Mouse (Mus musculus): Measurements from ENCODE around the gene Ace3.

The Ace3 gene

GRCm38 (mm10) chr11:106044349-106044748, 49.9 kb downstream of the Ace3 start:
- DNase-seq (ENCODE audit: extremely low spot score): no peak

DNA sequence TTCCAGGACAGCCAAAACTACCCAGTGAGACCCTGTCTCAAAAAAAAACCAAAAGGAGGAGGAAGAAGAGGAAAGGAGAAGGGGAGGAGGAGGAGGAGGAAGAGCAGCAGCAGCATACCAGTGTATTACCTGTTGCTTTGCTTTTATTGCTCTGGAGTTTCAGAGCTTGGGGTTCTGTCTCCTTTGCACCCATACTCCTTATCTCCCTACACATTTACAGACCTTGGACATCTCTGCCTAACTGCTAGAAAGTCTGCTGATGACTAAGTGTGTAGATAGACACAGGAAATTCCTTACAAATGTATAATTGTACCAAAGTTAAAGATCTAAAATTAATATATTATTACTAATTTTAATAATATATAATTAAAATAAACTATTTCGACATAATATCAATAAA, 50.8 kb downstream of the Ace3 start:
- DNase-seq (ENCODE audit: extremely low spot score): no peak

DNA sequence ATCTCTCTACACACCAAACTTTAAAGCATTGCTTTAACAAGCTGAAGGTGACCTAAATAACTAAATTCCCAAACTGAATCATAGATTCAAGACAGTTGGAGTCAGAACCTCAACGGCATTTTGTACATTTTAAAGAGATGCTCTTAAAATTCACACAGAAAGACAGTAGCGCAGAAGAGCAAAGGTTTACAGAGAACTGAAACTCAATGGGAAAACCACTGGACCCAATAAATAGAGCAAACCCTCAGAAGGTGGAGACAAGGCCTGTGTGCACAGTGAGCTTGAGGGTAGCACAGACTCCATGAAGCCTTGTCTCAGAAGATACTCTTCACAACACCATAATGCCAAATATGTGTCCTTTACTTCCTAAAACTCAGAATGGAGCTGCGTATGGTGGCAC, 51.3 kb downstream of the Ace3 start:
- DNase-seq (ENCODE audit: extremely low spot score): no peak

DNA sequence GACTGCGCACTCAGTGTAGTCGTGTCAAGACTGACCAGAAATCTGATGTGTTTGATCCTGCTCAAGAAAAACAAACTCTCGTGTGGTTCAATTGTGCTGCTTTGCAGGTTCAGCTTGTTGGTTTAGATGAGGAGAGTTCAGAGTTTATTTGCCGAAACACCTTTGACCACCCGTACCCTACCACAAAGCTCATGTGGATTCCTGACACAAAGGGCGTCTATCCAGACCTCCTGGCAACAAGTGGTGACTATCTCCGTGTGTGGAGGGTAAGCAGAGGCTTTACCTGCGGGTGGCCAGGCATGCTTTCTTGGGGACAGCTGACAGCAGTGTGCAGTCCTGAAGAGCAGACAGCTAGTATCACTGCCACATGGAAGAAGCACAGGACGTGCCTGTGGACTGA, 52.1 kb downstream of the Ace3 start:
- no peak for DNase-seq (ENCODE audit: extremely low spot score)

DNA sequence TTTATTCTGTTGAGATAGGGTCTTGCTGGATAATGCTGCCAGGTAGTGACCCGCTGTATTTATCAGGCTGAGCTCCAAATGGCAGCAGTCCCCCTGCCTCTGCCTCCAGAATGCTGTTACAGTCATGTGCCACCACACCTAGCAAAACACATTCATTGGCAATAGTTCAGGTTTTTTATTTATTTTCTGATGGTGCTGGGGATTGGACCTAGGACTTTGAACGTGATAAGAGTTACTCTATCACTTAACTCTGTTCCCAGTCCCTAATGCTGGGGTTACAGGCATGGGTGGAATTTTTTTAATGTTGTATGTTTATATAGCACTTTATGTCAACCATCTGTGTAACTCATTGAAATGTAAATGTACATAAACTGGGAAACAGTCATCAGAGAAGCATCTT, 59.4 kb downstream of the Ace3 start:
- DNase-seq (ENCODE audit: extremely low spot score): no peak

DNA sequence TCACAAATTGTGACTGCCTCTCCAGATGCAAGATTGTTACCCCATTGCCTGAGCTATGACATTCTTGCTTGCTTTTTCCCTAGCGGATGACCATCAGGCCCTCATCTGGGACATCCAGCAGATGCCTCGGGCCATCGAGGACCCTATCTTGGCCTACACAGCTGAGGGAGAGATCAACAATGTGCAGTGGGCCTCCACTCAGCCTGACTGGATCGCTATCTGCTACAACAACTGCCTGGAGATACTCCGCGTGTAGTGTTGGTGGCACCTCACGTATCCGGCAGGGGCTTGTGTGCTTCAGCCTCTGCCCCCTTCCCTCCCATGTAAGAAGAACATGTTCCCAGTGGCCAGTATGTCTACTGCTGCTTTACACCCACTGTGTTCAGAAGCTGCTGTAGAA, 60.1 kb downstream of the Ace3 start:
- DNase-seq (ENCODE audit: extremely low spot score): no peak

Measured in embryo, embryonic 9.5 days (tissue).